Mouse (Mus musculus) cortical plate, adult 2 months (tissue): ENCODE results near the gene Ddx59. TPM values are rescaled to one million over a fixed set of nuclear protein-coding genes. Genes with fewer than 3 reads are reported as not detected.

Experiments used
- H3K27ac ChIP-seq: fragments of 200-500 bp; 2 replicates; pipeline ENCODE4 v1.5.1; 2012; ENCODE audit warnings: low read length, control low read depth, inconsistent platforms; ENCODE audit not compliant: insufficient read depth
- H3K4me1 ChIP-seq: fragments of 200-500 bp; 2 replicates; pipeline ENCODE4 v1.6.1; 2011; ENCODE audit warnings: low read length; ENCODE audit not compliant: control insufficient read depth, insufficient read depth
- H3K4me3 ChIP-seq: fragments of 200-500 bp; 2 replicates; pipeline ENCODE4 v1.5.1; 2011; ENCODE audit warnings: mild to moderate bottlenecking, low read length, control low read depth; ENCODE audit not compliant: insufficient read depth
- CTCF ChIP-seq: fragments of 200-500 bp; IDR thresholded peaks from 2 replicates; pipeline ENCODE4 v1.5.1; 2011; ENCODE audit warnings: mild to moderate bottlenecking, control low read depth, low read length; ENCODE audit not compliant: insufficient read depth; ENCODE audit errors: extremely low read depth
- POLR2A ChIP-seq: fragments of 200-500 bp; IDR thresholded peaks from 2 replicates; pipeline ENCODE4 v1.6.1; 2011; ENCODE audit warnings: mild to moderate bottlenecking, low read length, control low read depth; ENCODE audit not compliant: insufficient read depth; ENCODE audit errors: extremely low read depth
- polyA plus RNA-seq: library from polyadenylated mRNA; depleted of rRNA; stranded (reverse); fragments of >200 nt; gene quantifications from 2 replicates; pipeline ENCODE4 v1.2.3, GENCODE M21; 2012; rRNA removed

Ddx59 gene
- 6.3 and 7.0 TPM in 2 replicates for polyA plus RNA-seq

DNA sequence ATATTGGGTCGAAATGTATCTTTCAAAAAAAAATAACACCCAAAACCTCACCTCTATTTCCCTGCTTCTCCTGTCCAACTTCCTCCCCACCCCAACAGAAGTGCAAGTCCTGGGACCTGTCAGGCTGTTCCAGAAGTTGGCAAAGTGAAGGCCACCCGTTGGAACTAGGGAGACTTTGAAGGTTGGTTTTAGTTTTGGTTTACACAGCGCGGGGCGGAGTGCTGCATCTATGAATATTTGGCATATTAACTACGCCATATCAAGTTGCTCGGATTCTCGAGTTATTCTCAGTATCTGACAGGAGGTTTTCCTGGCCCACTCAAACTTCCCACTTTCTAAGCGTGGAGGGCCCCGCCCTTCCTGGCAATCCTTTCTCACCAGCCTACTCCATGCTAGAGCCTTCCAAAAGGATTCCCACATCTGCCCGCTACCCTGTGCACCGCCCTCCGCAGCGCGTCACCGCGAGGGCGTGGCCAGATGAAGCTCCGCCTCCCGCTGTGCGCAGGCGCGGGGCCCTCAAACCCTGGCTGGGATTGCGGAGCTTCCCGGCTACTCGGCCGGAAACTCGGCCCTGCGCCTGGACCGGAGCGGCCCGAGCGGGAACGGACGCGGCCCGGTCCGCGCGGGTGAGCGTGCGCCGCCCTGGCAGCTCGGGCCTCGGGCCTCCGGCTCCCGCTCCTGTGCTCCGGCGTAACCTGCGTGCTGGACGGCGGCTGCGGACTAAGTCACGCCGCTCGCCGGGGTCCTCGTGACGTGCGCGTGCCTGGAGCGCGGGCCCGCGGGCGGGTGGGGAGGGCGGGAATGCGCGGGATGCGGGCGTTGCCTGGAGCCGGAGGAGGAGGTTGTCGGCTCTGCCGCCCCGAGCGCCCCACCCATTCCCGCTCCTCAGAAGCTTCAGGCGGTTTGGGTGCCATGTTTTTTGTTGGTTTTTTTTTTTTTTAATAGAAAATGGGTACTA is at the start of gene Ddx59:
TSS of gene Ddx59 (plus strand) at position 474 of the 958 bp plus-strand sequence.
- Histone ChIP-seq H3K4me3 (peak within 1 kb of the TSS; percentile 30), H3K27ac (peak within 1 kb of the TSS; percentile 99), H3K4me1 (peaks cover 5% of the 10 kb centered on the region; the same call in 1 of the 2 replicates)
- TF ChIP-seq POLR2A (peak; percentile 80), CTCF (no peak)

DNA sequence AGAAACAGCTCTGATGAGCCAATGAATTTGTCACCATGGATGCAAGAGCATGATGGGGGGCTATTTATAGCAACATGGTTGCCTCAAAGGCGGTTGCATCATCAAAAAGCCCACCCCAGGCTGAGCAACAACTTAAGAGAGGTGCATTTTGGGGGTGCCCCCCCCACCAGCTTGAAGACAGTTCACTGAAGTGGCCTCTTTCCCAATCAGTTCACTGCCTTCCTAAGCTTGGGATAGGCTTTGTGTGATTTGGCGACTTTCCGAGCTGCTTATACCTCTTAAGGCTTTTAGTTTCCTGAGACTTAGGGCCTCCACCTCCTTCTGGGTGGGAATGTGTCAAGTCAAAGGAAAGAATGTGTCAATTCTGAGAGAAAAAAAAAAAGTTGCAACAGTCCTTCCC is 49.1 kb upstream of the Ddx59 start:
- H3K4me3 ChIP-seq = no peak overlapping the region
- TF ChIP-seq CTCF (no peak), POLR2A (no peak)
- no peak overlapping the region for H3K27ac ChIP-seq
- H3K4me1 ChIP-seq = no peaks in the 10 kb centered on the region; the same call in 1 of the 2 replicates

DNA sequence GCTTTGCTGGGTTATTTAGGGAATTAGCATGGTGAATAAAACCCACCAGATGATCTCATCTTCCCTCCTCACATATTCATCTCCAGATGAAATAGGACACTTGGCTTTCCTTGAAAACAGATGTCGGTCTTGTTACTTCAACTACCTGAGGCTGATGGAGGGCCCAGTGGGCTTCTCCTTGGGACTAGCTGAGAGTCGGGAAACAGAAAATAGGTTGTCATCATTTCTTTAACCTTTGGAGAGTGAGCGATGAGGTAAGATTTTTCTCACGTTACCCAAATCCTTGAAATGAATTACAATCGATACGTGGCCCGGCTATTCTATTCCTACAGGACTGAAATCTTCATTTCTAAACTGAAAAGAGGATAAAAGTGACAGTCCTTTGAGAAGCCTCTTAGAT is 35.8 kb upstream of the Ddx59 start:
- Histone ChIP-seq H3K4me3 (no peak overlapping the region), H3K4me1 (no peaks in the 10 kb centered on the region), H3K27ac (no peak overlapping the region)
- TF ChIP-seq POLR2A = no peak
- no peak for TF ChIP-seq CTCF

DNA sequence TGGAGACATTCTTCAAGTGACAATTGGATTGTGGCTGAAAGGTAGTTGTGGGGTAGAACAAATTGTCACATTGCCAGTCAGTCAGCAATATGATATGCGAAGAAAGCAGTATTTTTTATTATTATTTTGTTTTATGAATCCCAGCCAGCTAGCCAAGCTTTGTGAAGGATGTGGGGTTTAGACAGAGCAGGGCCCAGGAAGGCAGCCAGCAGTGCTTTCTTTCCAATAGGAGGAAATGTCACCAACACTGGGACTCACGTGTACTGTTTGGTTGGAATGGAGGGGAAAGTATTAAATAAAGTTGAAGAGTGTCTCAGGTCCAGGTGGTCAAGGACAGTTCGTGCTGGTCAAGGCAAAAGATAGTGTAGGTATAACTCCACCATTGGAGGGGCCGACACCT is 34.9 kb upstream of the Ddx59 start:
- no peak for TF ChIP-seq POLR2A
- Histone ChIP-seq H3K4me1 (no peaks in the 10 kb centered on the region), H3K27ac (no peak overlapping the region), H3K4me3 (no peak overlapping the region)

DNA sequence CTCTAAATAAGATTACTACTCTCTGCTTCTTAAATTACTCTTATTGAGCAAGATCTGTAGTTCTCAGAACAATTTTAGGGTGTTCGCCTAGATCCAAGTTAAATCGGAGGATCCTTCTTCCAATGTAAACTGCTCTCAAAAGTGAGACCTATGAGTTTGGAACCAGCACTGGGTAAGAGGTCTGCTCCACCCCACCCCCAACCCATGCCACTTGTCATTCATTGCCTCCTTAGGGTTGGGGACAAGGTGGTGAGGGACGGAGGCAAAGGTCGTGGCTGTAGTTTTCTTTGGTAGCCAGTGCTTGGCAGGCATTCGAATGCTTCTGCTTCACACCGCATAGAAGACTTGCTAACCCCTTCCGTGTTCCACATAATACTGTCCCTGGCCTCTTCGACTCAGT is 34.5 kb upstream of the Ddx59 start:
- no peak overlapping the region for H3K27ac ChIP-seq
- no peaks in the 10 kb centered on the region for H3K4me1 ChIP-seq
- no peak overlapping the region for H3K4me3 ChIP-seq
- no peak for TF ChIP-seq CTCF
- TF ChIP-seq POLR2A = no peak

DNA sequence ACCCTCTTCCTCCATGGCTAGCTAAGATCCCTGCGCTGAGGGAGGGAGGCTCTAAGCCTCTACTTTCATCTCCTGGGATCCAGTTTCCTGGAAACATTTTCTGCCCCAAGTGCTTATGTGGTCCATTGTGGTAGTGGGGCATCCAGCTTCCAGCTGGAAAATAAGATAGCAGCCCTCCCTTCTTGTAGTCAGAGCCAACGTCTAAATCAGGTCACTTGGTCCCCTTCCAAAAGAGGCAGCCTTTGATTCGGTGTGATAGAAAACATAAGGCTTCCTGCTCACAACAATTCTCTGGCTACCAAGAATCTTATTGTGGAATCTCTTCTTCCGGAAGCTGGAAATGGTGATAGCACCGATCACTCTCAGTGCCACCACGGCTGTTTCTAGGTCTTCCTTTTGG is 33.9 kb upstream of the Ddx59 start:
- H3K4me1 ChIP-seq = no peaks in the 10 kb centered on the region
- H3K27ac ChIP-seq = no peak overlapping the region
- no peak overlapping the region for H3K4me3 ChIP-seq
- TF ChIP-seq POLR2A (no peak), CTCF (no peak)

DNA sequence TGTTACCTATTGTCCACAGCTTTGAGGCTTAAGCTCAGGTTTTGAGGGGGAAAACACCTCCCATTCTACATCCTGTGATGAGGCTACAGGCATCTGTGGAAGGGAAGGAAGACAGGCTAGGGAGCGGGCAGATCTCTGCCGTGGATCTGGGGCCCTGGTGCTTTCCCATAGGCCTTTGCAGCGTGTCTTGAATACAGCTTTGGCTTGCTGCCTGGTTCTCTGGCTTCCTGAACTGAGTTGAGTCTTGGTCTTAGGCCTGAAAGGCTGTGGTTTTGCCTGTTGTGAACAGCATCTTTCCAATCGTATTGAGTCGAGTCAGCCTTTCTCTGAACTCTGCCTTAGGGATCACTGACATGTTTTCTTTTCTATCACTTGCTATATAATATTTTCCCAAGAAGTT is 33.5 kb upstream of the Ddx59 start:
- Histone ChIP-seq H3K4me3 (no peak overlapping the region), H3K27ac (no peak overlapping the region), H3K4me1 (no peaks in the 10 kb centered on the region)
- no peak for TF ChIP-seq POLR2A
- TF ChIP-seq CTCF = no peak

DNA sequence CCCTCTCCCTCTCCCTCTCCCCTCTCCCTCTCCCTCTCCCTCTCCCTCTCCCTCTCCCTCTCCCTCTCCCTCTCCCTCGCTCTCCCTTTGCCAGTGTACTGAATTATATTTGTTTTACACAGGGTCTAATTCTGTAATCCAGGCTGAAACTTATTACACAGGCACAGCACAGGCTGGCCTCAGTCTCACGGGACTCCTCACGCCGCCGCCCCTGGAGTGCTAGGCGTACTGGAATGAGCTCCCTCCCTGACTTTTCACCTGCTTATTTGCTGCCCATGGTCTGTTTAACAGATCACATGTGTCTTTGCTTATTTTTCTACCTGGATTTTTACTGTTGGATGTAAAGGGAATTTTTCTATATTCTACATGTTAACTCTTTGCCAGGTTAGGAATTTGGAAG is 28.2 kb upstream of the Ddx59 start:
- Histone ChIP-seq H3K27ac (no peak overlapping the region), H3K4me3 (no peak overlapping the region), H3K4me1 (no peaks in the 10 kb centered on the region)
- TF ChIP-seq POLR2A = no peak
- TF ChIP-seq CTCF = no peak

DNA sequence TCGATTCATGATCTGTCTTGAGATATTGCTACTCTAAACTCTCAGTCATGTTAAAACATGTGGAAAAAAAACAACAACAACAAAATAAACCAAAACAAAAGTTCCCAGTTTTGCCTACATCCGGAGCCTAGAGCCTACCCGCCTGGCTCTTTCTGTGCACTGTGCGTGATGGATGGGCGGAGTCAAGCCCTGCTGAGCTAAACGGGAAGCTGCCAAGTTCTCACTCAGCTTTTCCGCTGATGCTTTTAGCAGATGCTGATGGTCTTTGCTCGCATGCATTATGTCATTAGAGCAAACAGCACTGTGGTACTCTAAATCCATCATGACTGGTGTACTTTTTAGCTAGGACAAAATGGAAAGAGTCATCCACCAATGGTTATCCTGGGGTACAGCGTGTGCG is 20.6 kb upstream of the Ddx59 start:
- Histone ChIP-seq H3K27ac (no peak overlapping the region), H3K4me1 (no peaks in the 10 kb centered on the region), H3K4me3 (no peak overlapping the region)
- no peak for TF ChIP-seq POLR2A
- TF ChIP-seq CTCF = no peak

DNA sequence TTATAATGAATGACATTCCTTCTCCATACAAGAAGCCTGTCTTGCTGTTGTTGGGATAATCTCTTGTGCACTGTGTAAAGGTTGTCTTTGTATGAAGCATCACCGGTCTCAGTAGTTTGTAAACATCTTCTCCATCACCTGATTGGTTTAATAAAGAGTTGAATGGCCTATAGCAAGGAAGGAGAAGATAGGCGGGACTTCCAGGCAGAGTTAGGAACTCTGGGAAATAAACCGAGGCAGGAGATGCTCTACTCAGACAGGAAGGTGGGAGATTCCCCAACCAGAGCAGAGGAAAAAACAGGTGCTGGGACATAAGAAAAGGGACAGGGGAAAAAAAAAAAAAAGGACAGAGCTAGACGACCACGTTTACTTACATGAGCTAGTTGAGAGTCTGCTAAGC is 20.0 kb upstream of the Ddx59 start:
- TF ChIP-seq POLR2A (no peak), CTCF (no peak)
- no peak overlapping the region for H3K27ac ChIP-seq
- no peaks in the 10 kb centered on the region for H3K4me1 ChIP-seq
- H3K4me3 ChIP-seq = no peak overlapping the region
